Mouse (Mus musculus): ENCODE measurements around the gene Gm10309. TPM values are rescaled to one million over a fixed set of nuclear protein-coding genes. Genes with fewer than 3 reads are reported as not detected.

Gene Gm10309
- total RNA-seq, 4 experiments from 2014 or later, result not detected

Other genes starting within 250 kb of the Gm10309 start
- 100 to 1,000 TPM in 1 of 4 experiments, 10 to 100 TPM in 3; 92.7 to 101 (median 97.1) TPM for gene Epas1, start 248.5 kb upstream of the Gm10309 start, total RNA-seq (2022)

Data from left cerebral cortex, adult 8-10 months (tissue).